ENCODE assay signal across 9 mouse cellular contexts in the genomic region with DNA sequence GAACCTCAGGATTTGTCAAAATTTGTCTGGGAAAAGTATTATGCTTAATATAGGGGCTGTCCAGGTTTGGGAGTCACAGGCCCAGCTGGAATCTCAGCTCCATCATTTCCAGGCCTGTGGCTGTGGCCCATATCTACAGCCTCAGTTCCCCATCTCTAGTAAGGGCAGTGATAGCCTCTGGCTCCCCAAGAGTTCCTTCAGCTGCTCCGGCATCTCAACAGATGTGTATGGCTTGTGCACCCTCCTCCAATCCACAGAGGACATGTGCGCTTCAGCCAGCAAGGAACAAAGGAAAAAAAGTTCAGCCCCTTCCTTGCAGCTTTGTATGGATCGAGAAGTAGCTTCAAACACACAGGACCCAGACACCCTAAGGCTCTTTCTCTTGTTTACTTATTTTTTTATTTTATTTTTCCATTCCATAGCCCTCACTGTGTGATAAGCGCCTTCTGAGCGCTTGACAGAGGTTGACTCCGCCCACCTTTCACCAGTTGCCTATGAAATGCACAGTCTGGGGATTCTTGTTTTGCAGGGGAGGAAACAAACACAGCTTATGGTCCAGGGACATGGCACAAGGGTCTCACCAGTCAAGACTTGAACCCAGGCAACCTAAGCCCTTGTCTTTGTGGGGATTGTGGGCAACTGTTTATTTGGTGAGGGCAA.
DNase-seq lines count a peak whose midpoint lies in the region; ATAC-seq and TF ChIP-seq lines count a peak whose summit lies in the region.
"Had no signal": no experiment of that assay in that cellular context is flagged by ENCODE, and none has a peak within 500 bp of the region (broad histone marks: within the 10 kb centered on the region; RNA-seq: fewer than 3 reads in every experiment).

No protein-coding gene starts in this region.

- H3K27me3 ChIP-seq in intestine, embryonic 14.5 days (replicated peaks; ENCODE audit: control insufficient read depth, insufficient read depth, low read length): no peaks in the 10 kb centered on the region
- no peaks in the 10 kb centered on the region for H3K27me3 ChIP-seq in intestine, postnatal 0 days (replicated peaks; ENCODE audit: control insufficient read depth, insufficient read depth, low read length)
- no peaks in the 10 kb centered on the region for H3K27me3 ChIP-seq in ES-Bruce4 (ENCODE audit: control insufficient read depth, insufficient read depth, low read length, poor library complexity, severe bottlenecking)
- no peaks in the 10 kb centered on the region for H3K27me3 ChIP-seq in heart, embryonic 11.5 days (ENCODE audit: control insufficient read depth, insufficient read depth, low read length)
- H3K27me3 ChIP-seq in liver, embryonic 13.5 days: no peaks in the 10 kb centered on the region

- WGBS in intestine, embryonic 14.5 days: 91% methylated on average over 6 of the region's 6 CpGs
- 82% methylated on average over 6 of the region's 6 CpGs for WGBS in intestine, postnatal 0 days
- 62% methylated on average over 6 of the region's 6 CpGs for WGBS in heart, embryonic 11.5 days (ENCODE audit: insufficient replicate concordance)
- WGBS in liver, embryonic 13.5 days (ENCODE audit: insufficient replicate concordance): 41% methylated on average over 6 of the region's 6 CpGs

- TF ChIP-seq EP300 in ES-Bruce4 (IDR thresholded peaks at IDR 0.05; ENCODE audit: insufficient read depth, low read depth, low read length): no peak

- no peak overlapping the region for H3K9ac ChIP-seq in intestine, embryonic 14.5 days (ENCODE audit: low read length)
- H3K9ac ChIP-seq in intestine, postnatal 0 days (ENCODE audit: low read depth, low read length): no peak overlapping the region
- no peak overlapping the region for H3K9ac ChIP-seq in ES-Bruce4 (ENCODE audit: low read depth, poor library complexity, severe bottlenecking)
- H3K9ac ChIP-seq in heart, embryonic 11.5 days (ENCODE audit: low read depth, low read length): no peak overlapping the region
- peak overlapping the region; percentile 33; the same call in 1 of the 2 replicates for H3K9ac ChIP-seq in liver, embryonic 13.5 days

- peaks cover 46% of the 10 kb centered on the region for H3K4me1 ChIP-seq in intestine, embryonic 14.5 days (replicated peaks; ENCODE audit: control insufficient read depth, insufficient read depth, low read length)
- H3K4me1 ChIP-seq in intestine, postnatal 0 days (replicated peaks; ENCODE audit: control insufficient read depth, insufficient read depth, low read length): 0 out of 2 replicates have a peak, but pooled peaks cover 4% of the 10 kb centered on the region
- peaks cover 6% of the 10 kb centered on the region for H3K4me1 ChIP-seq in ES-Bruce4 (ENCODE audit: control insufficient read depth, insufficient read depth, low read length)
- H3K4me1 ChIP-seq in heart, embryonic 11.5 days (ENCODE audit: control insufficient read depth, insufficient read depth, low read length): peaks cover 19% of the 10 kb centered on the region
- peaks cover 78% of the 10 kb centered on the region for H3K4me1 ChIP-seq in liver, embryonic 13.5 days (replicated peaks)

- ATAC-seq in intestine, embryonic 14.5 days (replicated peaks; ENCODE audit: low FRiP score, low TSS enrichment, low read depth): no peak
- no peak for ATAC-seq in intestine, postnatal 0 days
- ATAC-seq in heart, embryonic 11.5 days (replicated peaks; ENCODE audit: insufficient number of reproducible peaks, low FRiP score, low TSS enrichment): peak; percentile 62
- peak; percentile 43 for ATAC-seq in liver, embryonic 13.5 days (ENCODE audit: low read depth)
- ATAC-seq: hindbrain, postnatal 0 days had no signal

- H3K4me2 ChIP-seq in intestine, embryonic 14.5 days (ENCODE audit: low read length): no peak overlapping the region
- no peak overlapping the region for H3K4me2 ChIP-seq in intestine, postnatal 0 days (replicated peaks; ENCODE audit: low read depth)
- no peak overlapping the region for H3K4me2 ChIP-seq in heart, embryonic 11.5 days
- no peak overlapping the region for H3K4me2 ChIP-seq in liver, embryonic 13.5 days

- no peak for DNase-seq in intestine, embryonic 14.5 days (ENCODE audit: low spot score)
- peak; percentile 57 for DNase-seq in liver, embryonic 13.5 days
- no peak for DNase-seq in frontal cortex, adult 2 months (ENCODE audit: extremely low spot score in 1 of 2, low spot score in 1 of 2)
- DNase-seq in urinary bladder, postnatal 14 days (ENCODE audit: low spot score): no peak
- DNase-seq in gastrocnemius, postnatal 10 days: no peak

- TF ChIP-seq CTCF in intestine, postnatal 0 days (IDR thresholded peaks at IDR 0.05; ENCODE audit: low read depth): no peak
- TF ChIP-seq CTCF in ES-Bruce4 (IDR thresholded peaks at IDR 0.05; ENCODE audit: low read depth, low read length): no peak

- peak overlapping the region; percentile 55; the same call in 1 of the 2 replicates for H3K27ac ChIP-seq in intestine, embryonic 14.5 days (ENCODE audit: low read depth)
- H3K27ac ChIP-seq in intestine, postnatal 0 days (ENCODE audit: low read depth, low read length): no peak overlapping the region
- peak overlapping the region; percentile 27; the same call in 1 of the 2 replicates for H3K27ac ChIP-seq in ES-Bruce4 (ENCODE audit: insufficient read depth, low read length)
- H3K27ac ChIP-seq in heart, embryonic 11.5 days (ENCODE audit: low read depth, low read length): 0 out of 2 replicates have a peak overlapping the region, but pooled peaks have one; percentile 1
- peak overlapping the region; percentile 93 for H3K27ac ChIP-seq in liver, embryonic 13.5 days
- H3K27ac ChIP-seq: hindbrain, postnatal 0 days had no signal

- H3K9me3 ChIP-seq in intestine, embryonic 14.5 days (ENCODE audit: control insufficient read depth, low read length): no peaks in the 10 kb centered on the region
- no peaks in the 10 kb centered on the region for H3K9me3 ChIP-seq in intestine, postnatal 0 days (ENCODE audit: control insufficient read depth)
- H3K9me3 ChIP-seq in ES-Bruce4 (replicated peaks; ENCODE audit: control insufficient read depth, insufficient read depth, low read length, poor library complexity, severe bottlenecking): no peaks in the 10 kb centered on the region
- H3K9me3 ChIP-seq in heart, embryonic 11.5 days (replicated peaks; ENCODE audit: control insufficient read depth, low read length): no peaks in the 10 kb centered on the region
- H3K9me3 ChIP-seq in liver, embryonic 13.5 days (replicated peaks): no peaks in the 10 kb centered on the region

- no peak overlapping the region for H3K4me3 ChIP-seq in intestine, embryonic 14.5 days (ENCODE audit: low read depth, low read length)
- no peak overlapping the region for H3K4me3 ChIP-seq in intestine, postnatal 0 days (ENCODE audit: low read depth, low read length)
- no peak overlapping the region for H3K4me3 ChIP-seq in ES-Bruce4 (ENCODE audit: low read depth, low read length)
- H3K4me3 ChIP-seq in heart, embryonic 11.5 days (ENCODE audit: low read depth, low read length): no peak overlapping the region
- no peak overlapping the region for H3K4me3 ChIP-seq in liver, embryonic 13.5 days (replicated peaks)

- no peak for TF ChIP-seq POLR2A in ES-Bruce4 (IDR thresholded peaks at IDR 0.05; ENCODE audit: insufficient read depth, low read length)

- H3K36me3 ChIP-seq in intestine, embryonic 14.5 days (ENCODE audit: control insufficient read depth, insufficient read depth, low read length): no peaks in the 10 kb centered on the region
- H3K36me3 ChIP-seq in intestine, postnatal 0 days (ENCODE audit: control insufficient read depth, insufficient read depth): no peaks in the 10 kb centered on the region
- no peaks in the 10 kb centered on the region for H3K36me3 ChIP-seq in ES-Bruce4 (ENCODE audit: control insufficient read depth, insufficient read depth, low read length, poor library complexity, severe bottlenecking)
- H3K36me3 ChIP-seq in heart, embryonic 11.5 days (ENCODE audit: control insufficient read depth, insufficient read depth, low read length): no peaks in the 10 kb centered on the region
- H3K36me3 ChIP-seq in liver, embryonic 13.5 days: no peaks in the 10 kb centered on the region

Comparison
In these comparisons a context has a peak if more than half of its experiments do, and no peak if none do; other contexts are left out.
1. ATAC-seq: peak in heart, embryonic 11.5 days (single experiment) and liver, embryonic 13.5 days (single experiment); none in intestine, embryonic 14.5 days (single experiment) and intestine, postnatal 0 days (single experiment).